Mouse (Mus musculus): Measurements from ENCODE around the gene 2310030G06Rik.

The 2310030G06Rik gene

DNA sequence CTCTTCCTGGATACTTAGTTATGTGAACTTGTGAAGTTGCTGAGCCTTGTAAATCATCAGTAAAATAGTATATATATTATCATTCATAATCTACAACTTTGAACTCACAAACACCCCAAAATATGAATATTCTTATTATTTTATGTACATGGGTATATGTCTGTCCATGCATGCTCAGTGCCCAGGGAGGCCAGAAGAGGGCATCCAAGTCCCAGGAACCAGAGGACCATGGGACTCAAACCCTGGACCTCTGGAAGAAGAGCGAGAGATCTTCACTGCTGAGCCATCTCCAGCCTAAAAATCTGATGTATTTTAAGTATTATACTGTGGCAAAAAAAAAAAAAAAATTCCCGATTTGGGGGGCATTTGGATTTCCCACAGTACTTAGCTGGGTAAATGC, 37.2 kb downstream of the 2310030G06Rik start:
- intact Hi-C loops (cut with DNase I): loop anchor here (5.0 to 10.0 kb wide), 2 partner anchors 56 to 73 kb away; partner anchors contain the start of gene Fdxacb1

DNA sequence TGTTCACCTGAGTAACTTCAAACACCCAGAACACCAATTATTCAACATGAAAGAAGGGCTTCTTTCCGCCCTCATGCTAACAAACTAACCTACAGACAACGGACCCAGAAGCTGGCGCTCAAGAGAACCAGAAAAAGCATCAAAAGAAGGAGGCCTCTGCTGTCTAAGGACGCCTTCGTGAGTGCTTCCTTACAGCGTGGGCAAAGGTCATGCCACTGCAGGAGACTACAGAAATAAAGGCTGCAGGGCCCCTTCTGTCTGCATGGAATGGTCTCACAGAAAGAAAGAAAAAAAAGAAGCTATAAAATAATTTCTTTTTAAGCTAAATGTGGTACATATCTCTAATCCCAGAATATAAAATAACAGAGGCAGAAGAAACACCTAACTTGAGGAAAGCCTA, 41.4 kb downstream of the 2310030G06Rik start:
- intact Hi-C loops (cut with DNase I): loop anchor here (5.0 to 10.0 kb wide), 2 partner anchors 60 to 77 kb away; partner anchors contain the start of gene Fdxacb1

- intact Hi-C loops (cut with DNase I): loop anchor here (10.0 kb wide), 1 partner anchor 64 kb away; the partner anchor contains the start of gene Fdxacb1
Measured at GRCm38 (mm10) chr9:50700921-50701691, 45.2 kb downstream of the 2310030G06Rik start.

DNA sequence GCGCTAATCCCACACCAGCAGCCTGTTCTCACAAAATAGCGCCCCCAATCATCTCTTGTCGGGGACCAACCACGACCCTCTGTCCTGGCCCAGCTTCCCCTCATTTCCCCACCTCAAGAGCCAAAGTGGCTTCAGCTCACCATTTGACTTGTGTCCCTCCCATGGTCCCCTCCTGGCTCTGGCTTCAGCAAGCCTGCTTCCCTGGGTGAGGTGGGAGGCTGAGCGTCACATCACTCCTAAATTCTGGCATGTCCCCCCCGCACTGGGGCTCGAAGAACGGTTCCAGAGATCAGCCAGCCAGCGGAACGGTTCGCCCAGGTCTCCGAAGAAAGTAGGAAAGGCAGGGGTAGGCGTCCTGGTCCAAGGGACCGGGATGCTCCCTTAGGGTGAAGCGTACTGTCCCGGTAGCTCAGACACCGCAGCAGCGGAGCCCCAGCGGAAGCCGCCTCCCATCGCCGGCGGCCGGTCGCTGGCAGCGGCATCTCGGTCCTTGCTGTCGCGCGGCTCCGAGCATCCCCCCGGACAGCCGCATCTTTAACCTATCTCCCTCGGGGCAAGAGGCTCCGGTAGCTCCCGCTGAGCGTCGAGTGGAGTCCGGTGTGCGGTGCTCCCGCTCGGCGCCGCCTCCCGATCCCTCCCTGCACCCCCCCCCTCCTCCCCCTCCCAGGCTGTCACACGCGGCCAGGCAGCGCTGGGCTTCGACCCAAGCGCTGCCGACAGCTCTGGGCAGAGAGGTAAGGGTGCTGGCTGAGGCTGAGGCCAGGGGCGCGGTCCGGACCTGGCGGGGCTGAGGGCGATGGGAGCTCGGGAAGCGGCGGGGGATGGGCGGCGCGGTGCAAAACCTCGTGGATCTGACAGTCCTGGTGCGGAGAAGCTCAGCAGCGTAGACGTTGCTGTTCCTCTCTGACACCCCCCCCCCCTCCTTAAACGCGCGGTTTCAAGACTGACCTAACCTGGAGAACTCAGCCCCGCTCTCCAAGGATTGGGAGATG, 47.6 kb downstream of the 2310030G06Rik start:
- intact Hi-C loops (cut with DNase I): no loop called here

DNA sequence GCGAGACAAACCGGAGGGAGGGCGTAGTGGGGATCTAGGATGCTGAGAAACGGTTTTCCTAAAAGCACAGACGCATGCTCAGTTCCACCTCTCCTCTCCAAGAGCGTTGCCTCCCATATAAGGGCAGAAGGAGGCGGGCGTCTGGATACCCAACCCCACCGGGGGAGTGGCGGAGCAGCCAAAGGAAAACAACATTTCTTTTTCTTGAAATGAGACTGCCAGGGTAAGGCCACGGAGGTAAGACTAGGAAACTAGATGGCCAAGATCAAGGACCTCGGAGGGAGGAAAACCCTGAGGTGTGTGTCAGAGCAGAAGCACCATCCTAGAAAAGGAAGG, 48.7 kb downstream of the 2310030G06Rik start:
- intact Hi-C loops (cut with DNase I): no loop called here

DNA sequence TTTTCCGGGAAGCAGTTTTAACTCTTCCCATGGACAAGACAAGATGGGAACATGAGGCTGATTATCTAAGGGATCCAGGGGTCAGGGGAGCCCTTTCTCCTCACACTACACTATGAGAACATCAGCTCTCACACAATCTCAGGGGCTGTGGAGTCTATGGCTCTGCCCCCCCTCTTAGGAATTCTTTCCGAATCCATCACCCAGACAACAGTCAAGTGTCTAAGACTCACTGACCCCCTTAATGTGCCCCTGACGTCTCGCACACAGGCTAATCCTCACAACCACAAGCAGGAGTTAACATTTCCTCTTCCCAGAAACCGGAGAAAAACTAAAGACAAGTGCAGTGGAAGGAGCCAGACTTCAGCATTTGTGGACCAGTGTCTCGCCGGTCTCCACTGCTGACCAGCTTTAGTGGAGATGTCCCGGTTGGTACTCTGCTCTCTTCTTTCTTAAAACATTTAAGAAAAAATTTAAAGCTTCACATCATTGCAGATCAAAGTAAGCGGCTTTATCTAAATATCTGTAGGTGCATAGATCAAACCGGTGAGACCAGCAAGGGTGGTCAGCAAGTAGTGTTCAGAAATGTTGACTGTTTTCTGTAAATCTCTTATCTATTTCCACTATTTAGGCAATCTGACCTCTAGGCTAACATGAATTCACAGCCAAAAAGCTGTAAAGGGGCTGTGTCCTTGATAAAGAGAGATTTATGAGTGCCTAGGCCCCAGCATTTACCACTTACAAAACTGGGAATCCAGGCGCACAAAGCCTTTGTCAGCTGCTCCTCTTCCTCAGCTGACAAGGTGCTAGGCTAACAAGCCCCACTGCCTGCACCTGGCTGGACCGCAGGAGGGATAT, 49.3 kb downstream of the 2310030G06Rik start:
- intact Hi-C loops (cut with DNase I): no loop called here

DNA sequence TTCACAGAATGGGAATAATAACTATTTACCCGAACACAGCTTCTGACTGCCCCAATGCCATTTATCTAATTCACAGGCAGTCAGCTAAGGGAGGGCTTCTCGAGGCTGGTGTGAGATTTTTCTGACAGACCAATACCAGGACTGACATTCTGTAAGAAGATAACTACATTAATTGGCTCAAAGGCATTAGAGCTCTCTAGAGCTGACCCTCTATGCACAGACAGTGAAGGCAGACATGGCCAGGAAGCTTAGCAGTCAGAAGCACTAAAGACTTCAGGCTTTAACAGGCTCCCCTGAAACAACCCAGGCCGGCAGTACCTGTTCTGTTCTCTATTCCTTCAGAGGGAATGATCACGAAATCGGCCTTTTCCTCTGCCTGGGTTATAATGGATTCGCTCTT, 51.2 kb downstream of the 2310030G06Rik start:
- intact Hi-C loops (cut with DNase I): no loop called here

- intact Hi-C loops (cut with DNase I): no loop called here
Measured at GRCm38 (mm10) chr9:50693631-50694030, 52.7 kb downstream of the 2310030G06Rik start.

DNA sequence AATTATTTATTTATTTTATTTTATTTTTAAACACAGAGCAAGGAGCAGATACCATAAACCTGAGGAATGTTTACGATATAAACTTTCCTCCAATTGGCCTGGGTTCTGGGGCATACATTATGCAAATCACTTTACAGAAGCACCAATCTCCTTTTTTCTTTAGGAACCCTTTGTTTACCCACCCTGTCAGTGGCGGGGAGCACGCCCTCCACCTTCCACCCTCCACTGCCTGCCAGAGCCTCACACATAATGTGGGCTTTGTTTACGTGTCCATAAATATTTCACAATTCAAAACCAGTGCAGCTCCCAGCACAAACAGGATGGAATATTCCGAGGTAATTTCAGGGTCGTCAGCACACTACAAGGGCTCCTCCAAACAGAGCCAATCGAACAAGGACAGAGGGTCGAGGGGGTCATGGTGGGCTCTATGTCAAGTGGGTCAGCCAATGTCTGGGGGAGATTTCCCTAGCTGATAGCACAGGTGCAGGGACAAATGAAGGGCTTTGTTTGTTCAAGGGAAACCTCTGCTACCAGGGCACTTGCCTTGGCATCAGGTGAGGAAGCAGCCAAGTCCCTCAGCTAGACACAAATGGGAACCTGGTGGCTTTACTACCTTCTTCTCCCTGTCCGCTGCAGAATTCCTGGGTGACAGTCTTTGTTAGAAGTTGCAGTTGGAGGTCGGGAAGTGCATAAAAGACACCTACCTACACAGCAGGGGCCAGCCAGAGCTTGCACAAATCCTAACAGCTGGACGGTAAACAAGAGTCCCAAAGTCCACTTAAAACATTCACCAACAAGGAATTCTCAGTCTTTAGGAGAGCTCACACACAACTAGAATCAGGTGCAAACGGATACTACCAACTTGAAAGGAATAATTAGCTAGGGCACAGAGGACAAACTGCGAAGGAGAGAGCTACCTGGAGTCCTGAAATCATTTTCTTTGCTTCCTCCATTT, 53.4 kb downstream of the 2310030G06Rik start:
- intact Hi-C loops (cut with DNase I): no loop called here
